Mouse (Mus musculus): ENCODE measurements around the gene Socs2.

DNA sequence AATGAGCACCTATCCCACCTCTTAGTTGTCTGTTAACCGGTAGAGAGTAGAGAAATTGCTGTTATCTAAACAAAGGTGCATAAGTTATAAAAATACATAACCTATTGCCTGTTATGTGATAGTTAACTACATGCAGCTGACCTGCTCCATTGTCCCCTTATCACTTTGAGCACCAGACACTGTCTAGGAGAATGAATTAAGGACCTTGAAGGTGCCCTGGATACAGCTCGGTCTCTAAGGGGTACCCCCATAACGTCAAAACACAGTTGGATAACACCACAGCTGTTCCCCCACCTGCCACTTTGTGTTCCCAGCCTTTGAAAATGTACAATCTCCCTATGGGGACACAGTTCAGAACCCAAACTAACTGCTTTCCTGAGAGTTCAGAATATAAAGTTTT, 68.5 kb downstream of the Socs2 start:
- TF ChIP-seq CTCF (conservative IDR thresholded peaks at IDR 0.05; ENCODE audit: low read length) (no peak), NANOG (IDR thresholded peaks at IDR 0.05; ENCODE audit: borderline replicate concordance, low read length) (no peak)
